Comparison of ENCODE assay signal across 8 mouse cellular contexts in the genomic region with DNA sequence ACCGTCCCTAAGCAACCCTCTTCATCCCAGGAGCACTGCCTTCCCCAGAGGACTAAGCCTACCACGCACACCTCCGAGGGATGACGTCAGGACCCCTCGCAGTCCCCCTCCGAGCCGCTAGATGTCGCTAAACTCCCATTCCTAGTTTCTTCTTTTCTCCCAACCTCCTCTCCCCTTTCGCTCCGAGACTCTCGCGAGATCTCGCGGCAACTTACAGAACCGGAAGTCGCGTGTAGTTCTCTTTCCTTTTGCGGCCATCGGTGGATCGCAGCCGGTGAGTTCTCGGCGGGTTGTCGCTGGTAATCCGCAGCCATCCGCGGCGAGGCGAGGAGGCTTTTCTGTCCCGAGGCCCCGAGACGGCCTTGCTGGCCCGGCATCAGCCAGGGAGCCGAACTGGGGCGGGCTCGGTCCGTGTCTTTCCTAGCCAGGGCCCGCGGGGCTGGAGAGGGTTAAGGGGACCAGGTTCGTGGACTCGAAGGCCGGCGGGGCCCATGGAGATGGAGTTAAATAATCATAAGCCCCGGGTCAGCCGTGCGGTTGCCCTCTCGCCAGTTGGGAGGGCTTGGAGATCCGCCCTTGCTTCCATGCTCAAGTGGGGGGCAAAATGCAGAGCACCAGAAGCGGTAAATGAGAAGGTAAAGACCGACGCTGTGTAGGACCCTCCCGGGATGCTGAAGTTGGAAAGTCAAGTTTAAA. TPM values are rescaled to one million over a fixed set of nuclear protein-coding genes. Genes with fewer than 3 reads are reported as not detected.
DNase-seq lines count a peak whose midpoint lies in the region; ATAC-seq and TF ChIP-seq lines count a peak whose summit lies in the region.

A gene (plus strand): TSS at position 233 of the 696 bp plus-strand sequence.

- ATAC-seq in kidney, embryonic 14.5 days (ENCODE audit: low FRiP score, low TSS enrichment): peak; percentile 91
- peak; percentile 84 for ATAC-seq in limb, embryonic 15.5 days (ENCODE audit: insufficient number of reproducible peaks, low FRiP score, low TSS enrichment, low read depth)

- peak within 1 kb of the TSS; percentile 59 for H3K4me2 ChIP-seq in kidney, embryonic 14.5 days (replicated peaks; ENCODE audit: low read depth, low read length)
- peak within 1 kb of the TSS; percentile 77 for H3K4me2 ChIP-seq in limb, embryonic 15.5 days

- peak; percentile 48; the same call in 1 of the 2 replicates for TF ChIP-seq CTCF in bone marrow macrophage, adult 2 months (IDR thresholded peaks at IDR 0.05; ENCODE audit: low read depth, low read length)
- TF ChIP-seq CTCF in embryonic fibroblast, embryonic 13.5 days (IDR thresholded peaks at IDR 0.05; ENCODE audit: borderline replicate concordance, insufficient read depth, low read length): peak; percentile 57; the same call in 1 of the 2 replicates

- peak within 1 kb of the TSS; percentile 63 for H3K4me3 ChIP-seq in bone marrow macrophage, adult 2 months (ENCODE audit: insufficient read depth, low read length)
- peak within 1 kb of the TSS; percentile 86 for H3K4me3 ChIP-seq in embryonic fibroblast, embryonic 13.5 days (ENCODE audit: insufficient read depth, low read length)
- H3K4me3 ChIP-seq in kidney, embryonic 14.5 days (ENCODE audit: low read length): peak within 1 kb of the TSS; percentile 99
- H3K4me3 ChIP-seq in limb, embryonic 15.5 days: peak within 1 kb of the TSS; percentile 80

- no peaks in the 10 kb centered on the region for H3K27me3 ChIP-seq in kidney, embryonic 14.5 days (ENCODE audit: control insufficient read depth, insufficient read depth, low read length)
- H3K27me3 ChIP-seq in limb, embryonic 15.5 days: peaks cover 5% of the 10 kb centered on the region; the same call in 1 of the 2 replicates

- H3K9ac ChIP-seq in kidney, embryonic 14.5 days (ENCODE audit: low read depth, low read length): peak within 1 kb of the TSS; percentile 99
- peak within 1 kb of the TSS; percentile 95 for H3K9ac ChIP-seq in limb, embryonic 15.5 days

- H3K4me1 ChIP-seq in bone marrow macrophage, adult 2 months (ENCODE audit: control insufficient read depth, insufficient read depth, low read length): peaks cover 10% of the 10 kb centered on the region
- peaks cover 3% of the 10 kb centered on the region for H3K4me1 ChIP-seq in embryonic fibroblast, embryonic 13.5 days (ENCODE audit: control insufficient read depth, insufficient read depth, low read length)
- H3K4me1 ChIP-seq in kidney, embryonic 14.5 days (ENCODE audit: control insufficient read depth, insufficient read depth, low read length): peaks cover 5% of the 10 kb centered on the region; the same call in 1 of the 2 replicates
- H3K4me1 ChIP-seq in limb, embryonic 15.5 days: peaks cover 16% of the 10 kb centered on the region

- peaks cover 40% of the 10 kb centered on the region for H3K36me3 ChIP-seq in kidney, embryonic 14.5 days (ENCODE audit: control insufficient read depth, insufficient read depth, low read length)
- H3K36me3 ChIP-seq in limb, embryonic 15.5 days: peaks cover 38% of the 10 kb centered on the region

- no peaks in the 10 kb centered on the region for H3K9me3 ChIP-seq in kidney, embryonic 14.5 days (ENCODE audit: control insufficient read depth, low read length)
- H3K9me3 ChIP-seq in limb, embryonic 15.5 days: no peaks in the 10 kb centered on the region

- H3K27ac ChIP-seq in bone marrow macrophage, adult 2 months (ENCODE audit: insufficient read depth, low read depth, low read length): peak within 1 kb of the TSS; percentile 67
- peak within 1 kb of the TSS; percentile 70 for H3K27ac ChIP-seq in embryonic fibroblast, embryonic 13.5 days (ENCODE audit: insufficient read depth, low read length)
- H3K27ac ChIP-seq in kidney, embryonic 14.5 days (ENCODE audit: low read depth, low read length): peak within 1 kb of the TSS; percentile 89
- peak within 1 kb of the TSS; percentile 96 for H3K27ac ChIP-seq in limb, embryonic 15.5 days

- under 1% methylated on average over 52 of the region's 52 CpGs for WGBS in kidney, embryonic 14.5 days
- WGBS in limb, embryonic 15.5 days: under 1% methylated on average over 52 of the region's 52 CpGs

- DNase-seq in A20 (ENCODE audit: low read depth, low spot score): peak; percentile 99
- DNase-seq in heart, adult 9 months (ENCODE audit: low spot score in 2 of 2): peak; percentile 94 to 98
- DNase-seq in monocyte, adult 2 months (ENCODE audit: low read depth in 1 of 2, low spot score in 2 of 2): peak; percentile 83 to 97
- DNase-seq in spleen, postnatal 36 days (ENCODE audit: low spot score in 2 of 2): peak; percentile 96 to 98

- peak; percentile 78; the same call in 1 of the 2 replicates for TF ChIP-seq POLR2A in bone marrow macrophage, adult 2 months (IDR thresholded peaks at IDR 0.05; ENCODE audit: borderline replicate concordance, low read depth, low read length)
- peak; percentile 95 for TF ChIP-seq POLR2A in embryonic fibroblast, embryonic 13.5 days (IDR thresholded peaks at IDR 0.05; ENCODE audit: low read depth, low read length)

RNA-seq across cellular contexts. Expression of the gene that starts here (rescaled TPM):
- polyA plus RNA-seq in bone marrow macrophage, adult 2 months (2012; ENCODE audit: insufficient read depth, insufficient read length, missing spikeins): 2,262 and 2,432 TPM in 2 replicates
- 3,230 and 3,899 TPM in 2 replicates for polyA plus RNA-seq in embryonic fibroblast, embryonic 13.5 days (2011; ENCODE audit: insufficient read length, low read depth, missing spikeins)
- polyA plus RNA-seq in kidney, embryonic 14.5 days (2014; fragmentation: Nextera tagmentation; extraction: Ambion mirVana): 1,184 and 1,677 TPM in 2 replicates
- polyA plus RNA-seq in limb, embryonic 15.5 days (2015; fragmentation: Nextera tagmentation; extraction: Ambion mirVana): 838 and 986 TPM in 2 replicates

Comparison
In these comparisons a context has a peak if more than half of its experiments do, and no peak if none do; other contexts are left out.
1. Peak in every context shown above with its lines: DNase-seq, ATAC-seq, H3K4me3 ChIP-seq and H3K27ac ChIP-seq.